Mouse (Mus musculus) stomach, embryonic 14.5 days (tissue): ENCODE results near the gene Col1a2. TPM values are rescaled to one million over a fixed set of nuclear protein-coding genes. Genes with fewer than 3 reads are reported as not detected.

ENCODE experiments used
- ATAC-seq: fragments of 200-750 bp; cut with Nextera tagmentation; 2 replicates; pipeline ENCODE4 v1.8.0; 2017; ENCODE audit warnings: low read depth, moderate TSS enrichment; ENCODE audit not compliant: insufficient number of reproducible peaks, insufficient read depth, low FRiP score
- H3K27ac ChIP-seq: fragments of 300-500 bp; sonication (generic); 2 replicates; pipeline ENCODE4 v1.5.1; 2014; ENCODE audit warnings: mild to moderate bottlenecking, low read length, moderate library complexity, mixed read lengths
- H3K27me3 ChIP-seq: fragments of 300-500 bp; sonication (generic); 2 replicates; pipeline ENCODE4 v1.6.1; 2014; ENCODE audit warnings: low read length, control low read depth, mixed read lengths; ENCODE audit not compliant: control insufficient read depth, insufficient read depth
- H3K36me3 ChIP-seq: fragments of 300-500 bp; sonication (generic); 2 replicates; pipeline ENCODE4 v1.6.1; 2014; ENCODE audit warnings: mild to moderate bottlenecking, control low read depth, low read length, moderate library complexity, mixed read lengths; ENCODE audit not compliant: control insufficient read depth, insufficient read depth
- H3K4me1 ChIP-seq: fragments of 300-500 bp; sonication (generic); 2 replicates; pipeline ENCODE4 v1.6.1; 2014; ENCODE audit warnings: low read length, control low read depth, mixed read lengths; ENCODE audit not compliant: control insufficient read depth, insufficient read depth
- H3K4me2 ChIP-seq: fragments of 300-500 bp; sonication (generic); replicated peaks from 2 replicates; pipeline ENCODE4 v1.6.1; 2014; ENCODE audit warnings: low read depth, low read length, control low read depth
- H3K4me3 ChIP-seq: fragments of 300-500 bp; sonication (generic); 2 replicates; pipeline ENCODE4 v1.5.1; 2014; ENCODE audit warnings: low read depth, low read length, control low read depth
- H3K9ac ChIP-seq: fragments of 300-500 bp; sonication (generic); replicated peaks from 2 replicates; pipeline ENCODE4 v1.6.1; 2014; ENCODE audit warnings: low read depth, mild to moderate bottlenecking, control low read depth, low read length, moderate library complexity, mixed read lengths
- H3K9me3 ChIP-seq: fragments of 300-500 bp; sonication (generic); 2 replicates; pipeline ENCODE4 v1.6.1; 2016; ENCODE audit warnings: low read depth, low read length, control low read depth; ENCODE audit not compliant: control insufficient read depth
- WGBS: fragments of 180-500 bp; shearing (Covaris S2); extraction: QIAGEN DNeasy Blood & Tissue Kit; methylation state at CpG from one replicate; pipeline ENCODE4 v1.1.7; 2014; 5-methylcytosine and 5-hydroxymethylcytosine counted together
- polyA plus RNA-seq: library from polyadenylated mRNA; unstranded; fragments of >200 nt; fragmentation: Nextera tagmentation; extraction: Ambion mirVana; gene quantifications from 2 replicates; pipeline ENCODE4 v1.2.1, GENCODE M21; 2014

The Col1a2 gene
- polyA plus RNA-seq, 1 experiment from 2014 or later: 751 TPM

DNA sequence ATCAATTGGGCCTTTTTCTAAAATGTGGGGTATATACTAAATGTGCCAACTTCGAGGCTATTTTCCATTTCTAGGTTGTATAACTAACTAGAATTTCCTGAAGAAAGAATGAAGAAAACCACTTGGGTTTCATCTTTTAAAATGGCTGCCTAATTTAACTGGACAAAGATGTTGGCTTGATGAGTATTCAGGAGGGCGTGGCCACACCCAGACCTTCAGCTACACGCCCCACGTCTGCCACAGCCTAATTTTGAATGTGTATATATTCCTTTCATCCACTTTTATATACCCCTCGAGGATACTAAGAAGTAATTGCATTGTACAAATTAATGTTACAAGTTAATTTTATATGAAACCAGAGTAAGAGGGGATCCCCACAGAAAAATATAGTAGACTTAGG is 2.2 kb downstream of the Col1a2 start:
- peak overlapping the region; percentile 58 for H3K4me3 ChIP-seq
- H3K4me2 ChIP-seq: peak overlapping the region; percentile 48
- ATAC-seq: no peak
- peak overlapping the region; percentile 64 for H3K9ac ChIP-seq
- H3K9me3 ChIP-seq: no peaks in the 10 kb centered on the region
- H3K27me3 ChIP-seq: no peaks in the 10 kb centered on the region
- peaks cover 10% of the 10 kb centered on the region for H3K36me3 ChIP-seq
- WGBS: 62% methylated on average over 5 of the region's 5 CpGs
- H3K4me1 ChIP-seq: 0 out of 2 replicates have a peak, but pooled peaks cover 4% of the 10 kb centered on the region
- H3K27ac ChIP-seq: peak overlapping the region; percentile 82

DNA sequence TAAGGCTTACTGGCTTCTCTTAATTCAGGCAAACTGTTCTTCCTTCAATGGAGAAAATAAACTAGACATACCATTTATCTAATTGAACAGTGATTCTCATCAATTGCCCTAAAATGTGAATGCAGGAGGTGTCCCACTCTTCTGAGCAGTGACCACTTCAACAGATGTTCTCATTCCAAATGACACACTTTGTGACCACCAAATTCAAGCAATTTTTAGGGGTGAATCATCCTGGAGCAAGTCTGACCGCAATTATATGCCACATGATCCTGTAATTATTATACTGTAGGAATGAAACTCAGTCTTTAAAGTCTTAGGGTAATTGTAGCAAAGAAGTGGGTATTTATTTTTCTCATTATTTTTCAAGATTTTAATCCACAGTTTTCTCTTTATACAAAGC is 2.7 kb downstream of the Col1a2 start:
- Histone ChIP-seq H3K36me3 (peaks cover 13% of the 10 kb centered on the region), H3K4me3 (peak overlapping the region; percentile 58), H3K27ac (no peak overlapping the region), H3K9me3 (no peaks in the 10 kb centered on the region), H3K4me2 (peak overlapping the region; percentile 48), H3K27me3 (no peaks in the 10 kb centered on the region), H3K4me1 (0 out of 2 replicates have a peak, but pooled peaks cover 4% of the 10 kb centered on the region), H3K9ac (peak overlapping the region; percentile 11)
- 84% methylated on average over 1 of the region's 1 CpGs for WGBS
- no peak for ATAC-seq

DNA sequence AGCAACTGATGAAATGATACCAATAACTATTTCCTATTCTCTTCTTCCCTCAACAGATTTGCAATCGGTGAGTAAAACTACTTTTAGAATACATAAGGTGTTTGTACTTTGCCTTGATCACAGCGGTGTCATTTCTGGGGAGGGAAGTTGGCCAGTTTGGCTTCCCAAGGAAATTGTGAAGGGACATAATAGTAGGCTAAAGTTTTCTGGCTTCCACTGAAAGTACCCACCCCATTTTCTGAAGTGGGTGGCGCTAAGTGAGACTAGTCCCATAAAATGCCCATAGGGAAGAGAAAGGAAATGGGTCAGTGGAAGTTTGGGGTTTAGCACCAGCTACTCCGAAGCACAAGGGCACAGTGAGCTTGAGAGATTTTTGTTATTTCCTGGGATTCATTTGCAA is 3.7 kb downstream of the Col1a2 start:
- peak overlapping the region; percentile 48 for H3K4me2 ChIP-seq
- no peaks in the 10 kb centered on the region for H3K9me3 ChIP-seq
- no peak overlapping the region for H3K27ac ChIP-seq
- no peaks in the 10 kb centered on the region for H3K27me3 ChIP-seq
- 76% methylated on average over 4 of the region's 4 CpGs for WGBS
- no peak overlapping the region for H3K9ac ChIP-seq
- no peak for ATAC-seq
- 0 out of 2 replicates have a peak, but pooled peaks cover 4% of the 10 kb centered on the region for H3K4me1 ChIP-seq
- H3K4me3 ChIP-seq: peak overlapping the region; percentile 58
- peaks cover 21% of the 10 kb centered on the region for H3K36me3 ChIP-seq

DNA sequence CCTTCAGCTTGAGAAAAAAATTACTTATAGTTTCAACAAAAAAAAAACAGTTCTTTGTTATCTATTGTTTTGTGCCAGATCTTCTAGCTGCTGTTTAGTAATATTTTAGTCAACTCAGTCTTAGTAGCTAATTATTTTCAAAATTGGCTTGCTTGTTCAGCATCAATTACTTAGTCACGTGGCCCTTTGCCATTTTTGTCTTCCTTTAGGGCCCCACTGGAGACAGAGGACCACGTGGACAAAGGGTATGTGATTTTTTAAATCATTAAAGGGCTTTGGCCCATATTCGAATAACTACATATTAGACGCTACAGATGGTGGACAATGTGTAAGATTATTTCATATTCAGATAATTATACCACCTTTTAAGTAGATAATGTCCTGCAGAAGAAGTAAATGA is 4.8 kb downstream of the Col1a2 start:
- ATAC-seq: no peak
- Histone ChIP-seq H3K4me1 (0 out of 2 replicates have a peak, but pooled peaks cover 3% of the 10 kb centered on the region), H3K27me3 (no peaks in the 10 kb centered on the region), H3K27ac (no peak overlapping the region), H3K36me3 (peaks cover 23% of the 10 kb centered on the region), H3K9me3 (no peaks in the 10 kb centered on the region), H3K4me2 (no peak overlapping the region), H3K4me3 (no peak overlapping the region), H3K9ac (no peak overlapping the region)
- WGBS: 78% methylated on average over 4 of the region's 4 CpGs

DNA sequence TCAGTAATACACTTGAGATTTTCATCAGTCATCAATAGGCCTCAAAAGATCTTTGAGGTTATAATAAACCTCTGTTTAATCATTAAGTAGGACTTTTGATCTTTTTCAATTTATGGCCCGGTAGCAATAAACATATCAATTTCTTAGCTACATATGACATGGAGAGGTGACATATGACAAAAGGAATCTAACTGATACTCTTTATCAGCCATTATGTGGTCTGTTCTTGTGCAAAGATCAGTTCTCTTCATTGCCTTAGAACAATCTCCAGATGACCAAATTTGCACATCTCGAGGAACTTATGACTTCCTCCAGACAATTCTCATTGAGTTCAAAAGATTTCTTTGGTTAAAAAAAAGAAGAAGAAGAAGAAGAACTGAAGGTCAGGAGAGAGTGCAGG is 10.1 kb downstream of the Col1a2 start:
- H3K4me2 ChIP-seq: no peak overlapping the region
- peaks cover 50% of the 10 kb centered on the region for H3K36me3 ChIP-seq
- H3K4me3 ChIP-seq: no peak overlapping the region
- H3K9ac ChIP-seq: no peak overlapping the region
- no peaks in the 10 kb centered on the region for H3K9me3 ChIP-seq
- H3K27me3 ChIP-seq: no peaks in the 10 kb centered on the region
- ATAC-seq: no peak
- WGBS: 91% methylated on average over 2 of the region's 2 CpGs
- no peak overlapping the region for H3K27ac ChIP-seq
- no peaks in the 10 kb centered on the region for H3K4me1 ChIP-seq

DNA sequence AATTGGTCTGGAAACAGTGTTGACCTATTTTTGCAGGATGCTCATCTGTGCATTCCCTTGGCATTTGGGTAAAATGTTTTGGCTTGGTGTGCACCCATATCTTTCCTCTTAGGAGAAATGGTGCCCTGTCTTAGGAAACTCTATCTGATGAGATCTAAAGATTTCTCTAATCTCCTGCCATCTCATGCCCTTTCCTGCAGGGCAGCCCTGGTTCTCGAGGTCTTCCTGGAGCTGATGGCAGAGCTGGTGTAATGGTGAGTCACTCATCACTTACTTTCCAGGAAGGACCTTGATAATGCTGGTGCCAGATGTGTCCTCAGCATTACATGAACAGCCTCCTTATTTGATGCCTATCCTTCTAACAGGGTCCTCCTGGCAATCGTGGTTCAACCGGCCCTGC is 16.4 kb downstream of the Col1a2 start:
- Histone ChIP-seq H3K27ac (no peak overlapping the region), H3K4me3 (no peak overlapping the region), H3K4me2 (no peak overlapping the region), H3K4me1 (no peaks in the 10 kb centered on the region), H3K27me3 (no peaks in the 10 kb centered on the region), H3K9ac (no peak overlapping the region), H3K9me3 (no peaks in the 10 kb centered on the region), H3K36me3 (peaks cover 68% of the 10 kb centered on the region)
- no peak for ATAC-seq
- 86% methylated on average over 3 of the region's 3 CpGs for WGBS

DNA sequence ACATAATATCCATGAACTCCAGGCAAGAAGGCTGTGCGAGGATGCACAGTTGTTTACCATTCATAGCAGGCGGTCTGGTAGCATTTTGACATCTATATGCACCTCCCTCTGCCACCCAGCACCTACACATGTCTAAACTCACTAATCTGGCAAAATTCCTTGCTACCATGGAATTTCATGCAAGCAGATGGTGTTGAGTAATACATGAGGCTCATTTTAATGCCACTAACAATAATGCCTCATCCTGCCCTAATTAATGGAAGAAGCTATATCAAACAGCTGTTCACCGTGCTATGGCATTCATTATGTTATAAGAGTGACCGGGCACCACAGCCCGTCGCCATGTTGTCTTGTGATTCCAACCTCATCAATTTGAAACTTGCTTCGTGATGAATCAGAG is 23.8 kb downstream of the Col1a2 start:
- Histone ChIP-seq H3K4me2 (no peak overlapping the region), H3K4me3 (no peak overlapping the region), H3K27me3 (no peaks in the 10 kb centered on the region), H3K27ac (no peak overlapping the region), H3K36me3 (peaks cover 67% of the 10 kb centered on the region), H3K4me1 (no peaks in the 10 kb centered on the region), H3K9ac (no peak overlapping the region), H3K9me3 (no peaks in the 10 kb centered on the region)
- no peak for ATAC-seq
- WGBS: 91% methylated on average over 7 of the region's 7 CpGs

DNA sequence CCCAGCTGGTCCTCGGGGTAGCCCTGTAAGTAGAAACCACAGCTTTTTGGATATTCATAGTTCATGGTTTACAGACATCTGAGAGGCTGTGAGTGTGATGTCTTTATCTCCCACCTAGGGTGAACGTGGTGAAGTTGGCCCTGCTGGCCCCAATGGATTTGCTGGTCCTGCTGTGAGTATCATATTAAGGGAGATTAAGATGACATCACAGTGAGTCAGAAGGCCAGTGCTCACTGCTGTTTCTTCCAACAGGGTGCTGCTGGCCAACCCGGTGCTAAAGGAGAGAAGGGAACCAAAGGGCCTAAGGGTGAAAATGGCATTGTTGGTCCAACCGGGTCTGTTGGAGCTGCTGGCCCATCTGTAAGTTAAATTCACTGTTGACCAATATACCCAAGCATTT is 26.4 kb downstream of the Col1a2 start:
- Histone ChIP-seq H3K27ac (no peak overlapping the region), H3K27me3 (no peaks in the 10 kb centered on the region), H3K4me3 (no peak overlapping the region), H3K4me2 (no peak overlapping the region), H3K9me3 (no peaks in the 10 kb centered on the region), H3K36me3 (peaks cover 68% of the 10 kb centered on the region), H3K4me1 (no peaks in the 10 kb centered on the region), H3K9ac (no peak overlapping the region)
- ATAC-seq: no peak
- 88% methylated on average over 4 of the region's 4 CpGs for WGBS

DNA sequence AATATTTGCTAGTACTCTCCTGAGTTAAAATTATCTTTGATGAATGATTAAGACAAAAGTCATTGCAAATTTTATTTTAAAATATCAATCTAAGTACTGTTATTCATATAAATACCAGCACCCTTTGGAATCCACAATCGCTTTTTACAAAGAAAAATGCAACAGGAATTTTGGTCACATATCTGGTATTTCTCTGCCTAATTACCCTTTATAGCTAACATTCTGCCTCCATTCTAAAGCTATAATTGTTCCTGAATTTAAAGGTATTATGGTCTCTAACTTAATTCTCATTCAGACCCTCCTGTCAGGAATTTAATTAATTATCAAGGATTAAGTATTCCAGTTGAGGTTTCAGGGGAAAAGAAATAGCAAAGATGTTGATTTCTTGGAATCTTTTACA is 28.3 kb downstream of the Col1a2 start:
- Histone ChIP-seq H3K9ac (no peak overlapping the region), H3K4me1 (no peaks in the 10 kb centered on the region), H3K27ac (no peak overlapping the region), H3K27me3 (no peaks in the 10 kb centered on the region), H3K4me2 (no peak overlapping the region), H3K36me3 (peaks cover 71% of the 10 kb centered on the region), H3K9me3 (no peaks in the 10 kb centered on the region), H3K4me3 (no peak overlapping the region)
- no peak for ATAC-seq
- WGBS: 91% methylated on average over 1 of the region's 1 CpGs
